Mouse (Mus musculus): ENCODE measurements around the gene Fdxr. TPM values are rescaled to one million over a fixed set of nuclear protein-coding genes. Genes with fewer than 3 reads are reported as not detected.

Gene Fdxr
- polyA plus RNA-seq, 1 experiment from 2014 or later: 15.2 TPM

DNA sequence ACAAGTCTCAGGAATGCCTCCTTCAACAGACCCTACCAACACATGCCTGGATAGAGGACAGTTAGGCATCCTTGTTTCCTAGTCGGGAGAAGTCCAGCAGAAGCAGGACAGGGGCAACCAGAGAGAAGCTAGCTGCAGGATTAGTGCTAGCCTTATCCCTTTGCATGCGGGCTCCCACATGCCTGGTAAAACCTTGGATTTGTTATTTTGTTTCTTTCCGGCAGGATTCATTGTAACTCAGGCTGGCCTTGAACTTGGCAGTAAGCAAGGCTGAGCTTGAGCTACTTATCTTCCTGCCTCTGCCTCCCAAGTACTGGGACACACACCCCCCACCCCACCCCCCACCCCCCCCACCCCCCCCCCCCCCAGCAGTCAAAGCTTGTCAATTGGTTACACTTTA lies 25.6 kb downstream of the Fdxr start:
- H3K9ac ChIP-seq: no peak overlapping the region
- ATAC-seq (ENCODE audit: low FRiP score) (no peak), DNase-seq (ENCODE audit: low spot score) (no peak)
- H3K27ac ChIP-seq: no peak overlapping the region
- H3K4me3 ChIP-seq (replicated peaks; ENCODE audit: low read length): no peak overlapping the region
- H3K36me3 ChIP-seq (replicated peaks; ENCODE audit: control insufficient read depth, insufficient read depth): no peaks in the 10 kb centered on the region
- peaks cover 54% of the 10 kb centered on the region for H3K27me3 ChIP-seq (ENCODE audit: control insufficient read depth, insufficient read depth, low read length)
- WGBS: 57% methylated on average over 3 of the region's 3 CpGs
- peaks cover 23% of the 10 kb centered on the region for H3K4me1 ChIP-seq (replicated peaks; ENCODE audit: control insufficient read depth, insufficient read depth, low read length)
- H3K9me3 ChIP-seq (ENCODE audit: control insufficient read depth, low read length): no peaks in the 10 kb centered on the region
- H3K4me2 ChIP-seq (replicated peaks): no peak overlapping the region

DNA sequence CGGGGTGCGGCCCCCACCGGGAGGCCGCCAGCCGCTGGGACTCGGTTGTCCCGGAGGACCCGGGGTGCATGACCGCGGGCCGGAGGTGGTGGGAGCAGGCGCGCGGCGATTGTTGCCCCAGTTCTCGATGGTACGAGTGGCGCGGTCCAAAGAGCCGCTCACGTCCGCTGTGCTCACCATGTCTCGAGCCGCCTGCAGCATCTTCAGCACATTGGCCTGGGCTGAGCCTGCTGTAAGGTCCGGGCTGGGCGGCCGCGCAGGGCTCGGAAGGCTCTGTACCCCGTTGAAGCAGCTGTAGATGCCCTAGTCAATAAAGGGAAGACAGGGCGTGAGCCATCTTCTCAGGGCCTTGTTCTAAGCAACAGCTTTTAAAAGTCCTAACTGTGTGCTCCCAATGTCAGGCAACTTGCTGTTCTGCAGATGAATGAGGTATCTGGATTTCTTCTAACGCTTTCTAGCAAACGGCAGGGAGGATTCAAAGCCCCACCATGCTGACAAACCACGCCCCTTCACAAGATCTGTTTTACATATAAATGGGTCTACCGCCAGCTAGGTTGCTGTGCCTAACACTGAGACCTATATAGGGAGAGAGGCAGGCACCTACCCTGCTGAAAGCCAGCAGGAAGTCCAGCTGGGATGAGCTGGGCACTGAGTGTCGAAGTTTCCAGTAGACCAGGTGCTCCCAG lies 26.3 kb downstream of the Fdxr start:
- H3K4me1 ChIP-seq (replicated peaks; ENCODE audit: control insufficient read depth, insufficient read depth, low read length): peaks cover 23% of the 10 kb centered on the region
- H3K4me3 ChIP-seq (replicated peaks; ENCODE audit: low read length): peak overlapping the region; percentile 48
- peak overlapping the region; percentile 89 for H3K4me2 ChIP-seq (replicated peaks)
- peaks cover 49% of the 10 kb centered on the region for H3K27me3 ChIP-seq (ENCODE audit: control insufficient read depth, insufficient read depth, low read length)
- H3K27ac ChIP-seq: no peak overlapping the region
- ATAC-seq (ENCODE audit: low FRiP score): no peak
- 2% methylated on average over 32 of the region's 36 CpGs for WGBS
- peak overlapping the region; percentile 57 for H3K9ac ChIP-seq
- H3K36me3 ChIP-seq (replicated peaks; ENCODE audit: control insufficient read depth, insufficient read depth): 0 out of 2 replicates have a peak, but pooled peaks cover under 1% of the 10 kb centered on the region
- DNase-seq (ENCODE audit: low spot score): no peak
- no peaks in the 10 kb centered on the region for H3K9me3 ChIP-seq (ENCODE audit: control insufficient read depth, low read length)

DNA sequence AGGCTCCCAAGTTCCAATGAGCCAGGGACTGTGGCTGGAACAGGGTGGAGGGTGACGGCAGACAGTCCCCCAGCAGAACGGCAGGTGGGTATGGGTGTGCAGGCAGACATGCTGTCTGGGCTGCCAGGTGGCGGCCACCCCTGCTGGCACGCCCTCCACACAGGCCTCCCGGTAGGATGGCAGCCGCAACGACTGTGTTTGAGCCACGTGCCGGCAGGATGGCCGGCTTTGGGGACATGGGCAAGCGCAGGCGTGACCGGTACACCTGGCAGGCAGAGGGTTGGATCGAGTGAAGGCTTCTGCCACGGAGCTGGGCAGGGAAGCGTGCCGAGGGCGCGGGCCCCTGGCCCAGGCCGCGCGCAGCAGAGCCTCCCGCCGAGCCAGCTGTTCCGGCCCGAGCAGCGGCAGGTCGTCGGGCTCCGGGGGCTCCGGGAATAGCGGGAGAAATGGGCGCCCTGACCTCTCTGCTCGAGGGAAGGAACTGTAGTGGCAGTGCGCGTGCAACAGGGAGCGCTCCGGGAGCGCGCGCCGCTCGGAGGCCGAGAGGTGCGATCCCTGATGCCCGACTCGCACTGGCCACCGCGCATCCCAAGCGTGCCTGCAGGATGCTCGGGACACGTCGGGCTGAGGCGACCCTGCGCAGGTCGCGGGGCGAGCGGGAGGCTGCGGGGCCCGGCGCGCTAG lies 27.0 kb downstream of the Fdxr start:
- no peak for DNase-seq (ENCODE audit: low spot score)
- Histone ChIP-seq H3K36me3 (replicated peaks; ENCODE audit: control insufficient read depth, insufficient read depth) (0 out of 2 replicates have a peak, but pooled peaks cover 6% of the 10 kb centered on the region), H3K27ac (no peak overlapping the region), H3K9ac (peak overlapping the region; percentile 57), H3K4me3 (replicated peaks; ENCODE audit: low read length) (peak overlapping the region; percentile 48), H3K4me2 (replicated peaks) (peak overlapping the region; percentile 89), H3K9me3 (ENCODE audit: control insufficient read depth, low read length) (no peaks in the 10 kb centered on the region), H3K4me1 (replicated peaks; ENCODE audit: control insufficient read depth, insufficient read depth, low read length) (peaks cover 29% of the 10 kb centered on the region), H3K27me3 (ENCODE audit: control insufficient read depth, insufficient read depth, low read length) (peaks cover 49% of the 10 kb centered on the region)
- 2% methylated on average over 60 of the region's 63 CpGs for WGBS
- no peak for ATAC-seq (ENCODE audit: low FRiP score)

- no peak overlapping the region for H3K4me2 ChIP-seq (replicated peaks)
- no peak overlapping the region for H3K27ac ChIP-seq
- peaks cover 44% of the 10 kb centered on the region for H3K27me3 ChIP-seq (ENCODE audit: control insufficient read depth, insufficient read depth, low read length)
- H3K4me3 ChIP-seq (replicated peaks; ENCODE audit: low read length): no peak overlapping the region
- H3K9ac ChIP-seq: no peak overlapping the region
- H3K36me3 ChIP-seq (replicated peaks; ENCODE audit: control insufficient read depth, insufficient read depth): peaks cover 17% of the 10 kb centered on the region; the same call in 1 of the 2 replicates
- H3K9me3 ChIP-seq (ENCODE audit: control insufficient read depth, low read length): no peaks in the 10 kb centered on the region
- ATAC-seq (ENCODE audit: low FRiP score) (no peak), DNase-seq (ENCODE audit: low spot score) (no peak)
- peaks cover 29% of the 10 kb centered on the region for H3K4me1 ChIP-seq (replicated peaks; ENCODE audit: control insufficient read depth, insufficient read depth, low read length)
- WGBS: 70% methylated on average over 6 of the region's 6 CpGs
Measured at GRCm38 (mm10) chr11:115247945-115248344, 28.9 kb downstream of the Fdxr start.

- 18% methylated on average over 3 of the region's 3 CpGs for WGBS
- ATAC-seq (ENCODE audit: low FRiP score) (no peak), DNase-seq (ENCODE audit: low spot score) (no peak)
- H3K27ac ChIP-seq: no peak overlapping the region
- H3K9me3 ChIP-seq (ENCODE audit: control insufficient read depth, low read length): no peaks in the 10 kb centered on the region
- no peak overlapping the region for H3K9ac ChIP-seq
- peaks cover 17% of the 10 kb centered on the region; the same call in 1 of the 2 replicates for H3K36me3 ChIP-seq (replicated peaks; ENCODE audit: control insufficient read depth, insufficient read depth)
- peaks cover 29% of the 10 kb centered on the region for H3K4me1 ChIP-seq (replicated peaks; ENCODE audit: control insufficient read depth, insufficient read depth, low read length)
- H3K27me3 ChIP-seq (ENCODE audit: control insufficient read depth, insufficient read depth, low read length): peaks cover 44% of the 10 kb centered on the region
- H3K4me3 ChIP-seq (replicated peaks; ENCODE audit: low read length): no peak overlapping the region
- H3K4me2 ChIP-seq (replicated peaks): no peak overlapping the region
Measured at GRCm38 (mm10) chr11:115247240-115247639, 29.6 kb downstream of the Fdxr start.

DNA sequence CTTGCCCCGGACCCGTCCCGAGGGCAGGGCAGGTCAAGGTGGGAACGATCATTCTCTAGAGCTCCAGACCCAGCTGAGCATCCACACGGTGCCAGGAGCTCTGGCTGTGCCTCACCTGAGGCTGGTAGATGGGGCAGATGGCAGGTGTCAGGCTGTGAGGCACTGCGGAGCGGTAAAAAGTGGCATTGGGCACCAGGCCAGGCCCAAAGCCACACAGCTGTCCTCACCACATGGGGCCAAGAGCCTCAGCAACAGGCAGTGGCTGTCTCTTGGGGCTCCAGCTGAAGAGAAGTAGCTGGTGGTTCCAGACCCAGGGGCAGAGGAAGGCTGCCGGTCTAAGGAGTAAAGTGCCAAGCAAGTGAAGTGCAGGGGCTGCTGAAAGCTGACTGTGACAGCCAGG lies 30.5 kb downstream of the Fdxr start:
- peak; percentile 40; the same call in 1 of the 2 replicates for ATAC-seq (ENCODE audit: low FRiP score)
- H3K9ac ChIP-seq: no peak overlapping the region
- H3K4me2 ChIP-seq (replicated peaks): no peak overlapping the region
- H3K36me3 ChIP-seq (replicated peaks; ENCODE audit: control insufficient read depth, insufficient read depth): peaks cover 17% of the 10 kb centered on the region; the same call in 1 of the 2 replicates
- peaks cover 44% of the 10 kb centered on the region for H3K27me3 ChIP-seq (ENCODE audit: control insufficient read depth, insufficient read depth, low read length)
- H3K4me3 ChIP-seq (replicated peaks; ENCODE audit: low read length): no peak overlapping the region
- WGBS: 52% methylated on average over 8 of the region's 8 CpGs
- no peak for DNase-seq (ENCODE audit: low spot score)
- no peak overlapping the region for H3K27ac ChIP-seq
- H3K9me3 ChIP-seq (ENCODE audit: control insufficient read depth, low read length): no peaks in the 10 kb centered on the region
- peaks cover 29% of the 10 kb centered on the region for H3K4me1 ChIP-seq (replicated peaks; ENCODE audit: control insufficient read depth, insufficient read depth, low read length)

GRCm38 (mm10) chr11:115244840-115245239 lies 32.0 kb downstream of the Fdxr start:
- Histone ChIP-seq H3K4me2 (replicated peaks) (no peak overlapping the region), H3K27ac (no peak overlapping the region), H3K4me3 (replicated peaks; ENCODE audit: low read length) (no peak overlapping the region), H3K36me3 (replicated peaks; ENCODE audit: control insufficient read depth, insufficient read depth) (peaks cover 17% of the 10 kb centered on the region; the same call in 1 of the 2 replicates), H3K9me3 (ENCODE audit: control insufficient read depth, low read length) (no peaks in the 10 kb centered on the region), H3K27me3 (ENCODE audit: control insufficient read depth, insufficient read depth, low read length) (peaks cover 29% of the 10 kb centered on the region), H3K4me1 (replicated peaks; ENCODE audit: control insufficient read depth, insufficient read depth, low read length) (peaks cover 19% of the 10 kb centered on the region), H3K9ac (no peak overlapping the region)
- DNase-seq (ENCODE audit: low spot score) (no peak), ATAC-seq (ENCODE audit: low FRiP score) (no peak)
- WGBS: 70% methylated on average over 8 of the region's 8 CpGs

DNA sequence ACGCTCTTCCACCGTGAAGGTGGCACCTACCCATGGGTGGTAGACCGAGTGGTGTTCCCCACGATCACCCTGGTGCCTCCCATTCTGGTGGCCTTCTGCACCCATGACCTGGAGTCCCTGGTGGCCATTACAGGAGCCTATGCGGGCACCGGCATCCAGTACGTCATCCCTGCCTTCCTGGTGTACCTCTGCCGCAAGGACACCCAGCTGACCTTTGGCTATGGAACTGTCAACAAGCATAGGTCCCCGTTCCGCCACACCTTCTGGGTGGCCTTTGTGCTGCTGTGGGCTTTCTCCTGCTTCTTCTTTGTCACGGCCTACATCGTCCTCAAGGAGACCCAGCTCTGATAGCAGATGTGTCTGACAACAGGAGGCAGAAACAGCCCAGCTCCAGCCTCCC lies 33.1 kb downstream of the Fdxr start:
- ATAC-seq (ENCODE audit: low FRiP score) (no peak), DNase-seq (ENCODE audit: low spot score) (no peak)
- WGBS: 93% methylated on average over 12 of the region's 12 CpGs
- Histone ChIP-seq H3K4me1 (replicated peaks; ENCODE audit: control insufficient read depth, insufficient read depth, low read length) (peaks cover 16% of the 10 kb centered on the region), H3K4me2 (replicated peaks) (no peak overlapping the region), H3K4me3 (replicated peaks; ENCODE audit: low read length) (no peak overlapping the region), H3K27ac (no peak overlapping the region), H3K9me3 (ENCODE audit: control insufficient read depth, low read length) (no peaks in the 10 kb centered on the region), H3K9ac (no peak overlapping the region), H3K27me3 (ENCODE audit: control insufficient read depth, insufficient read depth, low read length) (peaks cover 19% of the 10 kb centered on the region), H3K36me3 (replicated peaks; ENCODE audit: control insufficient read depth, insufficient read depth) (peaks cover 17% of the 10 kb centered on the region; the same call in 1 of the 2 replicates)

GRCm38 (mm10) chr11:115242746-115243145 lies 34.1 kb downstream of the Fdxr start:
- ATAC-seq (ENCODE audit: low FRiP score) (no peak), DNase-seq (ENCODE audit: low spot score) (no peak)
- Histone ChIP-seq H3K4me1 (replicated peaks; ENCODE audit: control insufficient read depth, insufficient read depth, low read length) (peaks cover 16% of the 10 kb centered on the region), H3K27me3 (ENCODE audit: control insufficient read depth, insufficient read depth, low read length) (peaks cover 9% of the 10 kb centered on the region; the same call in 1 of the 2 replicates), H3K4me3 (replicated peaks; ENCODE audit: low read length) (no peak overlapping the region), H3K36me3 (replicated peaks; ENCODE audit: control insufficient read depth, insufficient read depth) (peaks cover 17% of the 10 kb centered on the region; the same call in 1 of the 2 replicates), H3K9ac (no peak overlapping the region), H3K27ac (no peak overlapping the region), H3K9me3 (ENCODE audit: control insufficient read depth, low read length) (no peaks in the 10 kb centered on the region), H3K4me2 (replicated peaks) (no peak overlapping the region)
- WGBS: 81% methylated on average over 3 of the region's 3 CpGs

Measured in hindbrain, embryonic 14.5 days (tissue).